Mouse (Mus musculus): ENCODE measurements around the gene Fads2. TPM values are rescaled to one million over a fixed set of nuclear protein-coding genes. Genes with fewer than 3 reads are reported as not detected.
"Not testable (repeated sequence)": the region's sequence is repeated elsewhere in the genome, so short reads cannot be mapped to it uniquely, and the experiment has no call there.

The Fads2 gene
- 100 to 1,000 TPM; 109 to 121 TPM for total RNA-seq (2021)
- long read RNA-seq, experiment 1, transcript Fads2-201 (12 exons, 3,150 nt) = major isoform, 244 of 264 reads
- long read RNA-seq, experiment 1, partial matches to known transcripts = 4 of 264 reads
- long read RNA-seq, experiment 1, other reads (novel, unspliced or antisense) = 16 of 264 reads
- long read RNA-seq, experiment 2, transcript Fads2-201 (12 exons, 3,150 nt) = major isoform, 286 of 306 reads
- long read RNA-seq, experiment 2, partial matches to known transcripts = 7 of 306 reads
- long read RNA-seq, experiment 2, other reads (novel, unspliced or antisense) = 13 of 306 reads

DNA sequence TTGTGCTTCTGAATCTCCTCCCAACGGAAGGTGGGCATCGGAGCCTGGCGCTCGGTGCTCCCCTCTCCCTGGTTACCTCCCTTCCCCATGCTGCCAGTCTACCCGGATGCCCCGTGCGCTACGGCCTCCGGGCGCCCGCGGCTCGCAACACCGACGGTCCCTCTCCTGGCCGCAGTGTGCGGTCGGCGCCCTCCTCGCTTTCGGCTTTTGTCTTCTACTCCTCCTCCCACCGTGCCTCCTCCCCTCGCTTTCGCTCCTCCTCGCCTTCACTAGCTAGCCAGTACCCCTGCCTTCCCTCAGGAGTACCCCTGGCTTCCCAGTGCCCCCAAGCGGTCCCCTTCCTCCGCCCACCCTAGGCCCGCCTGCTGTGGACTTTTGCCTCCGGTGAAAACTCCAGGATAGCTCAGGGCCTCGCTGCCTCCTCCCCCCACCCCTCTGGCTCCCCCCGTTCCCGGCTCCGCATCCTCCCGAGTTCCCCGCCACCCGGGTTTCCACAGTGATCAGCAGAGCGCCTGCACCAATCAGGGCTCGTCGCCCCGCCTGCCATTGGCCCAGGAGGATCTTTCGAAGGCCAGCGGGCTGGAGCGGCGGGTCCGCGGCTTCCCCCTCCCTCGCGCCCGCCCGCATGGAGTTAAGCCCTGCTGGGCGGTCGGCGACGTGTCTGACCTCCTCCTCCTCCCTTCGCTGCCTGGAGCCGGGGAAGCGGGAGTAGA is at the start of gene Fads2:
Gene Fads2 (minus strand): TSS at position 406 of the 713 bp plus-strand sequence.
- peak within 1 kb of the TSS; percentile 76 for H3K27ac ChIP-seq
- intact Hi-C loops (cut with DNase I) = loop anchor here (1.0 to 2.0 kb wide), 2 partner anchors 31 to 81 kb away; partner anchors contain the start of gene Fads1
- TF ChIP-seq CTCF (IDR thresholded peaks at IDR 0.05) = no peak; the same call in 1 of the 2 replicates
- peak; percentile 85 to 91 for DNase-seq (ENCODE audit: extremely low spot score in 1 of 2, low spot score in 2 of 2)
- peak within 1 kb of the TSS; percentile 68 for H3K4me3 ChIP-seq

DNA sequence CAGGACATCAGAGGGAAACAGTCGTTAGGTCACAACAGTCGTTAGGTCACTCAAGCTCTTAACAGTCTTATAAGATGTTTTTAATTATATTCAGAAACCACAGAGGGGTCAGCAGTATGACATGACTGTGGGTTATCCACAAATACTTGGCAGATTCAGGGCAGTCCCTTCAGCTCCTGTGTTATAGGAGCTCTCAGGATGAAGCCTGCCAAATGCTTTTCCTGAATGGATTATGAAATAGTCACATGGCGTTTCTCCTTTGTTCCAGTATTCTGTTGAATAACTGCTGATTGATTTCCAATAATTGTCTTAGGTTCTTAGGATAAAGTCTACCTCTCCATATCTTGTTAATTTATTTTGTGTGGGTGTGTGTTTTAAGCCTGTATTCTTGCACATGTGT is 47.6 kb upstream of the Fads2 start:
- no peak for TF ChIP-seq CTCF (IDR thresholded peaks at IDR 0.05)
- H3K27ac ChIP-seq = no peak overlapping the region

DNA sequence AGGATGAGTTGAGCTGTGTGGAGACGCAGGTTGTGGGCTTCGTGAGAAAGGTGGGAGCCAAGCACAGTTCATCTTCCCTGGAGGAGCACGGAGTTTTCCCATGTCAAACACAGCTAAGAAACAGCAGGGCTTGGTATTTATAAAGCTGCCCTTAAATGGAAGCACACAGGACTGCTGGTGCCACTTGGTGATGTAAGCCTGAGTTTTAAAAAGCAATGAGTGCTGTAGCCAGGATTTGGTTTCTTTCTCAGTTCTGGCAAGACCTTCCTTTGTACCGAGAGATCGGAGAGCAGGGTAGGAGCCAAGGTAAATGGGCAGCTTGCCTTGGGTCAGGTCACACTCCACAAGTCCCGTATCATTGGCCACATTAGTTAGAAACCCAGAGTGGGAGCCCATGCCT is 47.0 kb upstream of the Fads2 start:
- TF ChIP-seq CTCF (IDR thresholded peaks at IDR 0.05) = no peak
- Histone ChIP-seq H3K27ac (no peak overlapping the region), H3K4me3 (no peak overlapping the region)
- no peak for DNase-seq (ENCODE audit: extremely low spot score in 1 of 2, low spot score in 2 of 2)
- intact Hi-C loops (cut with DNase I) = no loop called here

More for the DNA sequence above, 47.6 kb upstream of the Fads2 start:
- intact Hi-C loops (cut with DNase I) = no loop called here
- no peak for DNase-seq (ENCODE audit: extremely low spot score in 1 of 2, low spot score in 2 of 2)
- H3K4me3 ChIP-seq = no peak overlapping the region

DNA sequence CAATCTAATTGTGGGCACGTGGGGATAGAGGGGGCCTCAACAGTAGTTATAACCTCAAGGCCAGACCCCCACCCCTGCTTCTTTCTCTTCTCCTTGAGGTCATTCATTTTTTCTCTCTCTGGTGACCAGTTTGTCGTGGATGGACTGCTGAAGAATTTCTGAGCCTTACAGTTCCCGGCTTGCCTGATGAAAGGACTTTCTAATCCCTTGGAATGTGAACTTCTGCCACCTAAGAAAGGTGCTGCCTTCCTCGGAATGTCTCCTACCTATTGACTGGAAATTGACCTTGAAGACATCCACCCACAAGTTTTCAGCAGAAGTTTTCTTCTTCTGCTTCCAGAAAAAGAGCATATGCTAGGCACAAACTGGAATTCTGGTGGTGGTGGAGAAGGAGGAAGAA is 42.9 kb upstream of the Fads2 start:
- no peak overlapping the region for H3K27ac ChIP-seq
- intact Hi-C loops (cut with DNase I) = no loop called here
- no peak overlapping the region for H3K4me3 ChIP-seq
- DNase-seq (ENCODE audit: extremely low spot score in 1 of 2, low spot score in 2 of 2) = no peak
- no peak for TF ChIP-seq CTCF (IDR thresholded peaks at IDR 0.05)

DNA sequence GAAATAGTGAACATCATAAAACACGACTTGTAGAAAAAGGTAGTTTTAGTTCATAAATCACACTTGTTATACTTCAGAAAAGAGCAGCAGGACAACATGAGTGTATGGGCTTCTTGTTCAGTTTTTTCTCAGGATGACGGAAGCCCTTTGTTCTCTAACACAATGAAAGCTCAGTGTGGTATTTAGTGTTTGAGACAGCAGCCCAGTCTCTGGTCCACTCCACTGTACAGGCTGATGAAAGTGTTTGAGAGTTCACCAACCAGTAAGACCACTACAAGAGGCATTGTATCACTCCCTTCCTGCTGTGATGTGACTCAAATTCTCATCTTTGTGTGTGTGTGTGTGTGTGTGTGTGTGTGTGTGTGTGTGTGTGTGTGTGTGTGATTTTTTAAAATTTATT is 42.1 kb upstream of the Fads2 start:
- DNase-seq (ENCODE audit: extremely low spot score in 1 of 2, low spot score in 2 of 2) = no peak
- intact Hi-C loops (cut with DNase I) = no loop called here
- no peak for TF ChIP-seq CTCF (IDR thresholded peaks at IDR 0.05)
- Histone ChIP-seq H3K27ac (no peak overlapping the region), H3K4me3 (no peak overlapping the region)

DNA sequence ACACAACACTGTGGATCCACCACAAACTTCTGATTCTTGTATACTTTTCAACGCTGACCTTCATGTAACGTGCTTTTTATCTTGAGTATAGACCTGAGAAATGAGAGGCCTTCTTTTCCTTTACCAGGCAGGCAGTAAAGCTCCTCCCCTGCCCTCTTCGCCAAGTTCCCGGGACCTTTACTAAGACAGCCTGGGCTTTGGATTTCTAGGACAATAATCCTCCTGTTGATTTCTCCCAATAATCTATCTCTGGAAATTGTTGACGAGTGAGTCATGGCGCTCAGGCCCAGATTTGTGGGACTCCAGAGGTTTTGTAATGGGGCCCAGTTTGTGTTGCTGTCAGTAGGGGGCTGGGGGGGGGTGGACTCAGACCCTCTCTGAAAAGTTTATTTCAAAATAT is 38.2 kb upstream of the Fads2 start:
- intact Hi-C loops (cut with DNase I) = no loop called here
- H3K27ac ChIP-seq = no peak overlapping the region

DNA sequence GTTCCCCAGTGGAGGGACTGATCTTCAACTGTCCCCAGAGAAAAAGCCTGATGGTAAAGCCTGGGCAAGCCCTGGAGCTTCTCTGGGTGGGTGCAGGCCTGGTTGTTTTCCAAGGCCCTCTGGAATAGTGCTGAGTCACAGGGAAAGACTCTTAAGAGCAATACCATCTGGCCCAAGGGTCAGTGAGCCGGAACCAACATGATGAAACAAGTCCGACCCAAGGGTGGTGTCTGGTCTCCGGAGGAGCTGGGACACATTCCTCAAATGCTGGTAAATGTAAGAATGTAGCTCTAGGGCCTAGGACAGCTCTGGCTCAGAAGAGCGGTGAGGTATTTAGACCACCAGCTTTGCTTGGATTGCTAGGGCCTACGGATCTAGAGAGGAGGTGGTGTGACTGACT is 35.9 kb upstream of the Fads2 start:
- no peak for DNase-seq (ENCODE audit: extremely low spot score in 1 of 2, low spot score in 2 of 2)
- intact Hi-C loops (cut with DNase I) = no loop called here
- H3K4me3 ChIP-seq = no peak overlapping the region
- TF ChIP-seq CTCF (IDR thresholded peaks at IDR 0.05) = no peak
- no peak overlapping the region for H3K27ac ChIP-seq

More for the DNA sequence above, 38.2 kb upstream of the Fads2 start:
- DNase-seq (ENCODE audit: extremely low spot score in 1 of 2, low spot score in 2 of 2) = no peak
- H3K4me3 ChIP-seq = no peak overlapping the region
- no peak for TF ChIP-seq CTCF (IDR thresholded peaks at IDR 0.05)

DNA sequence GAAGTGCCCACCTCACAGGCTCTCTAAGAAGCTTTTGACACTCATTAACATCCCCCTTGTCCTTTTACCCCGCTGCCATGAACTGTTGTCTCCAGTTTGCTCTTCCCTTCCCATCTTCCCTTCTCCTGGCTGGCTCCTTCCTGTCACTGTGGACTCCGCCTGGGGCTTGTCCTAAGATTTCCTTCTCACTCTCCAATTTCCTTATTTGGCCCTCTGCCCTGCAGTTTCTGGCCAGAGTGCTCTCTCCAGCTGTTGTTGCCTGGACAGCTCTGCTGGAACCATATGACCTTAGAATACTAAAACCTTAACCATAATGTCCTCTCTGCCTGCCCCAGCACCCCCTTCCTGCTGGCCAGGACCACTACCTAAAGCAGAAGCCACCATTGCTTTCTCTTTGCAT is 33.1 kb upstream of the Fads2 start:
- TF ChIP-seq CTCF (IDR thresholded peaks at IDR 0.05) = no peak
- Histone ChIP-seq H3K27ac (no peak overlapping the region), H3K4me3 (no peak overlapping the region)
- DNase-seq (ENCODE audit: extremely low spot score in 1 of 2, low spot score in 2 of 2) = no peak
- intact Hi-C loops (cut with DNase I) = no loop called here

DNA sequence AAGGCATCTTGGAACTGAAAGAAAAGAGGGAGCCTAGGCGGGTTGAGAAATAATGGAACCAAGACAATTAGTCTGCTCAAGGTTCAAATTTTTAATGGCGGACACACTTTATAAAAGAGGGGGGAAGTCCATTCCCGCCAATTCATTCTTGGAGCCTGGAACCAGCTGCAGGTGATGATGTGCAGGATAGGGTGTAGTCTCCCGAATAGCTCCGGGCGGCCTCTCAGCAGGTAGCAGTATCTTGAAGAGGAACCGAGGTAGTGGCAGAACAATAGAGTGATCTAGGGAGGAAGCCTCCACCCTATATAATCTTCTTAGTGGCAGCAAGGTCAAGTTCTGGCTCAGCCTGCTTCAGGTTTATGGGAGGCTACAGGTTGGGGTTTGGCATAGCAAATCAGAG is 28.0 kb upstream of the Fads2 start:
- DNase-seq (ENCODE audit: extremely low spot score in 1 of 2, low spot score in 2 of 2); intact Hi-C loops (cut with DNase I); H3K4me3 ChIP-seq; H3K27ac ChIP-seq: not testable (repeated sequence)

DNA sequence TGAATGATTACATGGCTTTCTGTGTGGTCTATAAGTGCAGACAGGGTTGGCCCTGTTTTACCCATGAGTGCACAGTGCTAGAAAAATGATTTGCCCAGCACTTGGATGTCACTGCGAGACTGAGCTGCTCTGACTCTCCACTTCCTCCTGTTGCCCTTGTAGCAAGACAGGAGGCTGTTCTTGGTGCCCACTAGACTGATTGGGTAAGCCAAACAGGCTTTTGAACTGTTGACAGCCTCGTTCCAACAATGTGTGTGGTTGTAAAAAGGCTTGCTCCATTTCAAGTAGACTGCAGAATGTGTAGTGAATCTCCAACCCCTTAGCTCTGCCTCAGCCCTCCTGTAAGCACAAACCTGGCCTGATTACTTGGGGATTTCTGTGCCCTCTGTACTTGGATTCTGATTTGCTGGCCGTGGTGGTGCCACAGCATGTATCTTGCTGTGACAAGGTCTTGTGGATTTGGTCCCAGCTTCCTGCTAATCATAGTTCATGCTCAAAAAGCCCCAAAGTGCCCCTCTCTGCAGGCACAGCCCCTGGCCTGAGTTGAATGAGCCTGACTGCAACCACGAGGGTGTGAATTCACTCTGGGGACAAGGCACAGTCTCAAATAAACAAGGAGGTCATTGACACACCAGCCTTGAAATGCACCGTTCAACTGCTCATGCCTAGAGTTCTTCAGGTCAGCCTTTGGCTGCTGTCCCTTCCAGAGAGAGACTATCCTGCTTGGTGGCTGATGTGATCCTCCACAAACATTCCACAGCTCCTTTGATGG is 25.1 kb upstream of the Fads2 start:
- Histone ChIP-seq H3K4me3 (no peak overlapping the region), H3K27ac (no peak overlapping the region)
- no peak for DNase-seq (ENCODE audit: extremely low spot score in 1 of 2, low spot score in 2 of 2)
- TF ChIP-seq CTCF (IDR thresholded peaks at IDR 0.05) = no peak
- intact Hi-C loops (cut with DNase I) = no loop called here

DNA sequence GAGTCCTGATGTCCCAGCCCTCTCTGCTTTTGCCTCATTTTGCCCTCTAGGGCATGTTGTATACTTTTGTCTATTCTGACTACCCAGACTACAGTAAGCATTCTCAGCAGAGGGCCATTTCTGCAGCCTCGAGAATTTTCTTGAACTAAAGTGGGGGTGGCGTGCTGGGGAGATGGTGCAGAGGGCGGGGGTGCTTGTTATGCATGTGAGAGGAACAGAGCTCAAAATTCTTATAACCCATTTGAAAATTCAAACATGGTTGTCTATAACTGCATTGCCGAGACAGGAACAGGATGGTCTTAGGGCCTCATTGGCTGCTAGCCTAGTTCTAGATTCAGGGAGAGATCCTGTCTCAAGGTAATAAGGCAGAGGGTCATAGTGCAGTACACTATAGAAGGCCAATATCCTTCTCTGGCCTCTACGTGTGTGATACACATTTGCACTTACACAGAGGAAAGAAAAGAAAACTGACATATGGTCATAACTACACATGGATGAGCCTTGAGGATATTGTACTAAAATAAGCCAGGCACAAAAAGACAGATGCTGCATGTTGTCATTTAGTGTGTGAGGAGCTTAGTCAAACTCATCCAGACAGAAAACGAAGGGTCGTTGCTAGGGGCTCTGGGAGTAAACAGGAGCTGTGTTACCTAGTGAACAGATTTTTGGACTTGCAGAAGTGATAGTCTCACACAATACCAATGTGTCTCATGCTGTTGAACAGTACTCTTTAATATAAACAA is 22.5 kb upstream of the Fads2 start:
- Histone ChIP-seq H3K27ac (no peak overlapping the region), H3K4me3 (no peak overlapping the region)
- no peak for DNase-seq (ENCODE audit: extremely low spot score in 1 of 2, low spot score in 2 of 2)
- no peak for TF ChIP-seq CTCF (IDR thresholded peaks at IDR 0.05)
- intact Hi-C loops (cut with DNase I) = no loop called here
